Comparison of ENCODE assay signal across 13 mouse cellular contexts in the genomic region with DNA sequence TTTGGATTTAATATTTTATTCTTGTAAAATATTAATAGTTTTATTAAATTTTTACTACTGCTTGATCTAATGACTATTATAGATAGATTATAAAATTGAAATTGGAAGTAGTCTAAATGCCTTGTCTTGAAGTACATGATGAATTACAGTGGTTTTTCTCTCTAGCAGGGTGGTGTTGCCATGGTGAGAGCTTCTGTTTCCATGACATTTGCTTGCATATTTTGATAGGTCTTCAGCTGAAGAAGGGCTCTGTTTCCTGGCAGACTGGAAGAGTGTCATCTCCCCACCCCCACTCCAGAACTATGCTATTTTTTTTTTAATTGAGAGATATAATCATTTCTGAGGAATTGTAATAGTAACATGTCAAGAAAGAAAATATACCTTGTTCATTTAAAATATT.
DNase-seq lines count a peak whose midpoint lies in the region; ATAC-seq lines count a peak whose summit lies in the region.
"Had no signal": no experiment of that assay in that cellular context is flagged by ENCODE, and none has a peak within 500 bp of the region (broad histone marks: within the 10 kb centered on the region; RNA-seq: fewer than 3 reads in every experiment).

No protein-coding gene starts in this region.

- no peak overlapping the region for H3K4me3 ChIP-seq in forebrain, embryonic 13.5 days
- no peak overlapping the region for H3K4me3 ChIP-seq in forebrain, embryonic 10.5 days

- H3K9ac ChIP-seq in forebrain, embryonic 13.5 days = no peak overlapping the region

- no peaks in the 10 kb centered on the region for H3K27me3 ChIP-seq in forebrain, embryonic 13.5 days
- no peaks in the 10 kb centered on the region for H3K27me3 ChIP-seq in forebrain, embryonic 10.5 days (ENCODE audit: poor library complexity, severe bottlenecking)

- H3K9me3 ChIP-seq in forebrain, embryonic 13.5 days (replicated peaks) = no peaks in the 10 kb centered on the region
- no peaks in the 10 kb centered on the region for H3K9me3 ChIP-seq in forebrain, embryonic 10.5 days

- no peak overlapping the region for H3K27ac ChIP-seq in forebrain, embryonic 13.5 days
- no peak overlapping the region for H3K27ac ChIP-seq in forebrain, embryonic 10.5 days
- H3K27ac ChIP-seq: macrophage had no signal

- peak; percentile 89 for ATAC-seq in forebrain, embryonic 13.5 days

- DNase-seq in forebrain, embryonic 10.5 days (ENCODE audit: extremely low spot score, low spot score) = no peak
- DNase-seq in thymus, postnatal 4 days = peak; percentile 10
- no peak for DNase-seq in thymus, postnatal 10 days (ENCODE audit: low spot score in 2 of 2)
- peak; percentile 61 for DNase-seq in induced T-regulatory cell, adult 2 months (ENCODE audit: low read depth)
- peak; percentile 69 for DNase-seq in telencephalon, adult 2 months (ENCODE audit: low read depth, low spot score)
- no peak for DNase-seq in gastrocnemius, postnatal 25 days
- no peak for DNase-seq in testis, postnatal 10 days (ENCODE audit: low spot score)
- DNase-seq: heart, postnatal 14 days; kidney, postnatal 25 days; thymus, postnatal 36 days had no signal

- H3K4me2 ChIP-seq in forebrain, embryonic 13.5 days = no peak overlapping the region
- H3K4me2 ChIP-seq: liver, embryonic 11.5 days had no signal

- H3K4me1 ChIP-seq in forebrain, embryonic 13.5 days = peaks cover 5% of the 10 kb centered on the region; the same call in 1 of the 2 replicates
- no peaks in the 10 kb centered on the region for H3K4me1 ChIP-seq in forebrain, embryonic 10.5 days

- 0 out of 2 replicates have a peak, but pooled peaks cover 5% of the 10 kb centered on the region for H3K36me3 ChIP-seq in forebrain, embryonic 13.5 days (ENCODE audit: poor library complexity, severe bottlenecking)
- H3K36me3 ChIP-seq in forebrain, embryonic 10.5 days (replicated peaks) = peaks cover 27% of the 10 kb centered on the region

Comparison
In these comparisons a context has a peak if more than half of its experiments do, and no peak if none do; other contexts are left out.
1. DNase-seq: peak in thymus, postnatal 4 days (single experiment), induced T-regulatory cell, adult 2 months (single experiment) and telencephalon, adult 2 months (single experiment); none in forebrain, embryonic 10.5 days (single experiment), thymus, postnatal 10 days (0 of 2), gastrocnemius, postnatal 25 days (single experiment) and testis, postnatal 10 days (single experiment).